Mouse (Mus musculus): Measurements from ENCODE around the gene Heatr5a. TPM values are rescaled to one million over a fixed set of nuclear protein-coding genes. Genes with fewer than 3 reads are reported as not detected.
A peak's percentile ranks its signal among the peaks of the same experiment; 100 is the strongest.

Gene Heatr5a
- total RNA-seq, 2 experiments from 2014 or later = 16.9 to 20.1 TPM

- DNase-seq = no peak
- intact Hi-C loops (cut with DNase I) = no loop called here
Measured at GRCm38 (mm10) chr12:51974381-51974780, 3.3 kb upstream of the Heatr5a start.

- no peak for DNase-seq
- intact Hi-C loops (cut with DNase I) = no loop called here
Measured at GRCm38 (mm10) chr12:51972269-51973065, 1.3 kb upstream of the Heatr5a start.

- no peak for DNase-seq
- intact Hi-C loops (cut with DNase I) = no loop called here
Measured at GRCm38 (mm10) chr12:51970352-51971069, 610 bp downstream of the Heatr5a start.

- intact Hi-C loops (cut with DNase I) = no loop called here
- DNase-seq = no peak
Measured at GRCm38 (mm10) chr12:51969876-51970275, 1.2 kb downstream of the Heatr5a start.

GRCm38 (mm10) chr12:51969092-51969491 is 2.0 kb downstream of the Heatr5a start:
- no peak for DNase-seq
- intact Hi-C loops (cut with DNase I) = no loop called here

- intact Hi-C loops (cut with DNase I) = no loop called here
- no peak for DNase-seq
Measured at GRCm38 (mm10) chr12:51967915-51968595, 3.1 kb downstream of the Heatr5a start.

GRCm38 (mm10) chr12:51957626-51958025 is 13.5 kb downstream of the Heatr5a start:
- intact Hi-C loops (cut with DNase I) = no loop called here

GRCm38 (mm10) chr12:51952309-51952708 is 18.8 kb downstream of the Heatr5a start:
- intact Hi-C loops (cut with DNase I) = loop anchor here (5.0 kb wide), 1 partner anchor 50 kb away; no protein-coding TSS in a partner anchor
- no peak for DNase-seq

More at GRCm38 (mm10) chr12:51957626-51958025, 13.5 kb downstream of the Heatr5a start:
- DNase-seq = peak; percentile 17

- intact Hi-C loops (cut with DNase I) = no loop called here
- no peak for DNase-seq
Measured at GRCm38 (mm10) chr12:51947498-51947945, 23.6 kb downstream of the Heatr5a start.

- no peak for DNase-seq
- intact Hi-C loops (cut with DNase I) = no loop called here
Measured at GRCm38 (mm10) chr12:51945331-51945730, 25.8 kb downstream of the Heatr5a start.

GRCm38 (mm10) chr12:51939848-51940247 is 31.3 kb downstream of the Heatr5a start:
- intact Hi-C loops (cut with DNase I) = no loop called here
- DNase-seq = no peak

- intact Hi-C loops (cut with DNase I) = no loop called here
- no peak for DNase-seq
Measured at GRCm38 (mm10) chr12:51937938-51938337, 33.2 kb downstream of the Heatr5a start.

- intact Hi-C loops (cut with DNase I) = no loop called here
- no peak for DNase-seq
Measured at GRCm38 (mm10) chr12:51929630-51930029, 41.5 kb downstream of the Heatr5a start.

- intact Hi-C loops (cut with DNase I) = no loop called here
- no peak for DNase-seq
Measured at GRCm38 (mm10) chr12:51917191-51917590, 53.9 kb downstream of the Heatr5a start.

- intact Hi-C loops (cut with DNase I) = no loop called here
- no peak for DNase-seq
Measured at GRCm38 (mm10) chr12:51914903-51915670, 56.0 kb downstream of the Heatr5a start.

GRCm38 (mm10) chr12:51909202-51909601 is 61.9 kb downstream of the Heatr5a start:
- intact Hi-C loops (cut with DNase I) = no loop called here
- no peak for DNase-seq

GRCm38 (mm10) chr12:51907543-51907942 is 63.6 kb downstream of the Heatr5a start:
- intact Hi-C loops (cut with DNase I) = no loop called here
- DNase-seq = no peak

- intact Hi-C loops (cut with DNase I) = no loop called here
- DNase-seq = peak; percentile 22
Measured at GRCm38 (mm10) chr12:51900551-51900950, 70.6 kb downstream of the Heatr5a start.

GRCm38 (mm10) chr12:51896901-51897300 is 74.2 kb downstream of the Heatr5a start:
- no peak for DNase-seq
- intact Hi-C loops (cut with DNase I) = no loop called here

- intact Hi-C loops (cut with DNase I) = no loop called here
Measured at GRCm38 (mm10) chr12:51888609-51889008, 82.5 kb downstream of the Heatr5a start.

More at GRCm38 (mm10) chr12:51888609-51889008, 82.5 kb downstream of the Heatr5a start:
- DNase-seq = no peak

Measured in left cerebral cortex, postnatal 4 days (tissue).